Comparison of ENCODE assay signal across 27 mouse cellular contexts in genomic region chr8:80577126-80577525, GRCm38 (mm10). TPM values are rescaled to one million over a fixed set of nuclear protein-coding genes. Genes with fewer than 3 reads are reported as not detected.
DNase-seq lines count a peak whose midpoint lies in the region; ATAC-seq and TF ChIP-seq lines count a peak whose summit lies in the region.
"Had no signal": no experiment of that assay in that cellular context is flagged by ENCODE, and none has a peak within 500 bp of the region (broad histone marks: within the 10 kb centered on the region; RNA-seq: fewer than 3 reads in every experiment).

No protein-coding gene starts in this region.

- no peak overlapping the region for H3K4me2 ChIP-seq in lung, postnatal 0 days (replicated peaks; ENCODE audit: low read depth, low read length)
- no peak overlapping the region for H3K4me2 ChIP-seq in forebrain, embryonic 14.5 days (ENCODE audit: low read length)
- H3K4me2 ChIP-seq: embryonic facial prominence, embryonic 15.5 days; forebrain, embryonic 13.5 days; hindbrain, embryonic 12.5 days; kidney, embryonic 15.5 days; limb, embryonic 12.5 days; liver, embryonic 15.5 days; lung, embryonic 14.5 days; midbrain, embryonic 13.5 days had no signal

- WGBS in lung, postnatal 0 days, result 41% methylated on average over 2 of the region's 2 CpGs
- WGBS in forebrain, embryonic 14.5 days, result 90% methylated on average over 2 of the region's 2 CpGs

- H3K36me3 ChIP-seq in lung, postnatal 0 days (ENCODE audit: insufficient read depth, low read length), result no peaks in the 10 kb centered on the region
- H3K36me3 ChIP-seq in forebrain, embryonic 14.5 days (ENCODE audit: control insufficient read depth, insufficient read depth, low read length), result no peaks in the 10 kb centered on the region
- H3K36me3 ChIP-seq: embryonic facial prominence, embryonic 10.5 days; embryonic facial prominence, embryonic 15.5 days; G1E; hindbrain, embryonic 12.5 days; kidney, embryonic 15.5 days; limb, embryonic 12.5 days; liver, embryonic 15.5 days; midbrain, embryonic 13.5 days had no signal

- no peak for TF ChIP-seq EP300 in lung, postnatal 0 days (IDR thresholded peaks at IDR 0.05)

- H3K4me1 ChIP-seq in lung, postnatal 0 days (ENCODE audit: insufficient read depth, low read depth, low read length), result no peaks in the 10 kb centered on the region
- no peaks in the 10 kb centered on the region for H3K4me1 ChIP-seq in forebrain, embryonic 14.5 days (ENCODE audit: control insufficient read depth, insufficient read depth, low read length)
- H3K4me1 ChIP-seq: embryonic facial prominence, embryonic 10.5 days; embryonic facial prominence, embryonic 15.5 days; forebrain, embryonic 13.5 days; hindbrain, embryonic 12.5 days; kidney, embryonic 15.5 days; limb, embryonic 12.5 days; liver, embryonic 15.5 days; midbrain, embryonic 13.5 days had no signal

- H3K27me3 ChIP-seq in lung, postnatal 0 days (replicated peaks; ENCODE audit: insufficient read depth, low read length), result no peaks in the 10 kb centered on the region
- no peaks in the 10 kb centered on the region for H3K27me3 ChIP-seq in forebrain, embryonic 14.5 days (replicated peaks; ENCODE audit: control insufficient read depth, insufficient read depth, low read length)
- H3K27me3 ChIP-seq: embryonic facial prominence, embryonic 15.5 days; forebrain, embryonic 13.5 days; hindbrain, embryonic 12.5 days; kidney, embryonic 15.5 days; limb, embryonic 12.5 days; liver, embryonic 15.5 days; midbrain, embryonic 13.5 days had no signal

- no peak overlapping the region for H3K9ac ChIP-seq in lung, postnatal 0 days (replicated peaks; ENCODE audit: low read depth)
- H3K9ac ChIP-seq in forebrain, embryonic 14.5 days (ENCODE audit: low read length), result no peak overlapping the region
- H3K9ac ChIP-seq: embryonic facial prominence, embryonic 15.5 days; forebrain, embryonic 13.5 days; hindbrain, embryonic 12.5 days; kidney, embryonic 15.5 days; limb, embryonic 12.5 days; liver, embryonic 15.5 days; lung, embryonic 14.5 days; midbrain, embryonic 13.5 days had no signal

- no peak for TF ChIP-seq CTCF in lung, postnatal 0 days (IDR thresholded peaks at IDR 0.05)

- no peaks in the 10 kb centered on the region for H3K9me3 ChIP-seq in lung, postnatal 0 days (ENCODE audit: low read length)
- H3K9me3 ChIP-seq in forebrain, embryonic 14.5 days (replicated peaks; ENCODE audit: control insufficient read depth, low read length), result no peaks in the 10 kb centered on the region
- H3K9me3 ChIP-seq: embryonic facial prominence, embryonic 10.5 days; embryonic facial prominence, embryonic 15.5 days; forebrain, embryonic 13.5 days; G1E; hindbrain, embryonic 12.5 days; kidney, embryonic 15.5 days; limb, embryonic 12.5 days; liver, embryonic 15.5 days; midbrain, embryonic 13.5 days had no signal

- peak; percentile 32; the same call in 1 of the 2 replicates for ATAC-seq in lung, postnatal 0 days
- no peak for ATAC-seq in forebrain, embryonic 14.5 days
- ATAC-seq: forebrain, embryonic 13.5 days; intestine, embryonic 16.5 days; midbrain, embryonic 13.5 days had no signal

- DNase-seq in lung, postnatal 0 days (ENCODE audit: low spot score), result peak; percentile 24
- no peak for DNase-seq in lung, postnatal 25 days (ENCODE audit: low spot score)
- DNase-seq in Muller cell, postnatal 12 days (ENCODE audit: inconsistent ontology term), result peak; percentile 79
- peak; percentile 63 for DNase-seq in adrenal gland, adult 8-10 months
- peak; percentile 6 for DNase-seq in brain, adult 2 months (ENCODE audit: low read depth, low spot score)
- DNase-seq in spleen, postnatal 4 days (ENCODE audit: low spot score in 2 of 2), result no peak
- no peak for DNase-seq in forebrain, embryonic 14.5 days (ENCODE audit: low spot score)
- DNase-seq: cerebellum, adult 8-10 months; cerebellum, postnatal 25 days; gastrocnemius, postnatal 14 days; heart, postnatal 14 days; layer of hippocampus, adult 9-11 months; lung, embryonic 14.5 days had no signal

- no peak overlapping the region for H3K27ac ChIP-seq in lung, postnatal 0 days (ENCODE audit: low read length)
- no peak overlapping the region for H3K27ac ChIP-seq in forebrain, embryonic 14.5 days (ENCODE audit: low read depth, low read length)
- H3K27ac ChIP-seq: embryonic facial prominence, embryonic 10.5 days; embryonic facial prominence, embryonic 15.5 days; forebrain, embryonic 13.5 days; hindbrain, embryonic 12.5 days; kidney, embryonic 15.5 days; limb, embryonic 12.5 days; liver, embryonic 15.5 days; macrophage; midbrain, embryonic 13.5 days had no signal

- H3K4me3 ChIP-seq in lung, postnatal 0 days (ENCODE audit: low read depth, low read length), result no peak overlapping the region
- H3K4me3 ChIP-seq in forebrain, embryonic 14.5 days (ENCODE audit: low read depth, low read length), result no peak overlapping the region
- H3K4me3 ChIP-seq: embryonic facial prominence, embryonic 10.5 days; embryonic facial prominence, embryonic 15.5 days; forebrain, embryonic 13.5 days; hindbrain, embryonic 12.5 days; kidney, embryonic 15.5 days; limb, embryonic 12.5 days; liver, embryonic 15.5 days; midbrain, embryonic 13.5 days had no signal

RNA-seq across cellular contexts. Expression of gene Frem3, which starts 33.8 kb away (rescaled TPM):
- polyA plus RNA-seq in lung, postnatal 0 days (2015; fragmentation: Nextera tagmentation; extraction: Ambion mirVana), result 0.06 and 0.07 TPM in 2 replicates
- not detected for total RNA-seq in adrenal gland, adult 8-10 months (2022)
- 0.04 and 0.05 TPM in 2 replicates for polyA plus RNA-seq in forebrain, embryonic 14.5 days (2014; fragmentation: Nextera tagmentation; extraction: Ambion mirVana)
- total RNA-seq: gastrocnemius, postnatal 14 days; granulocyte monocyte progenitor cell, adult 5-6 weeks; megakaryocyte-erythroid progenitor cell, adult 5-6 weeks had no signal
- polyA plus RNA-seq: embryonic facial prominence, embryonic 10.5 days; forebrain, embryonic 13.5 days; G1E; hindbrain, embryonic 12.5 days; limb, embryonic 12.5 days; liver, adult 2 months; macrophage had no signal

Comparison
In these comparisons a context has a peak if more than half of its experiments do, and no peak if none do; other contexts are left out.
1. DNase-seq: peak in lung, postnatal 0 days (single experiment), Muller cell, postnatal 12 days (single experiment), adrenal gland, adult 8-10 months (single experiment) and brain, adult 2 months (single experiment); none in lung, postnatal 25 days (single experiment), spleen, postnatal 4 days (0 of 2) and forebrain, embryonic 14.5 days (single experiment).